Mouse (Mus musculus): ENCODE results near the gene Mt2. TPM values are rescaled to one million over a fixed set of nuclear protein-coding genes. Genes with fewer than 3 reads are reported as not detected.

Mt2 gene
- polyA plus RNA-seq, 2 experiments = 1,576 to 2,197 TPM

- DNase-seq (ENCODE audit: low read depth in 3 of 3, low spot score in 3 of 3) (no peak), ATAC-seq (ENCODE audit: insufficient read depth) (no peak)
- Histone ChIP-seq H3K27ac (no peak overlapping the region), H3K4me1 (replicated peaks; ENCODE audit: control insufficient read depth in 2 of 2, insufficient read depth in 2 of 2, low read length in 1 of 2) (no peaks in the 10 kb centered on the region), H3K4me3 (ENCODE audit: insufficient read depth in 1 of 2, low read depth in 2 of 2, low read length in 2 of 2) (no peak overlapping the region), H3K36me3 (replicated peaks; ENCODE audit: control insufficient read depth, insufficient read depth, low read depth) (no peaks in the 10 kb centered on the region), H3K4me2 (ENCODE audit: low read depth) (no peak overlapping the region), H3K27me3 (ENCODE audit: control insufficient read depth, insufficient read depth, low read length) (no peaks in the 10 kb centered on the region), H3K9me3 (ENCODE audit: control insufficient read depth, low read length) (no peaks in the 10 kb centered on the region), H3K9ac (replicated peaks) (no peak overlapping the region)
- 77% methylated on average over 8 of the region's 8 CpGs for WGBS (ENCODE audit: insufficient replicate concordance)
- TF ChIP-seq EP300 (IDR thresholded peaks at IDR 0.05; ENCODE audit: low read depth) (no peak), CTCF (IDR thresholded peaks at IDR 0.05; ENCODE audit: low read depth) (no peak)
Measured at GRCm38 (mm10) chr8:94206256-94206655, 33.8 kb downstream of the Mt2 start.

GRCm38 (mm10) chr8:94207491-94207890 is 35.0 kb downstream of the Mt2 start:
- Histone ChIP-seq H3K4me1 (replicated peaks; ENCODE audit: control insufficient read depth in 2 of 2, insufficient read depth in 2 of 2, low read length in 1 of 2) (no peaks in the 10 kb centered on the region), H3K4me2 (ENCODE audit: low read depth) (no peak overlapping the region), H3K36me3 (replicated peaks; ENCODE audit: control insufficient read depth, insufficient read depth, low read depth) (no peaks in the 10 kb centered on the region), H3K9ac (replicated peaks) (no peak overlapping the region), H3K27me3 (ENCODE audit: control insufficient read depth, insufficient read depth, low read length) (no peaks in the 10 kb centered on the region), H3K4me3 (ENCODE audit: insufficient read depth in 1 of 2, low read depth in 2 of 2, low read length in 2 of 2) (no peak overlapping the region), H3K27ac (no peak overlapping the region), H3K9me3 (ENCODE audit: control insufficient read depth, low read length) (no peaks in the 10 kb centered on the region)
- DNase-seq (ENCODE audit: low read depth in 3 of 3, low spot score in 3 of 3) (no peak), ATAC-seq (ENCODE audit: insufficient read depth) (no peak)
- TF ChIP-seq CTCF (IDR thresholded peaks at IDR 0.05; ENCODE audit: low read depth) = no peak
- no peak for TF ChIP-seq EP300 (IDR thresholded peaks at IDR 0.05; ENCODE audit: low read depth)
- WGBS (ENCODE audit: insufficient replicate concordance) = 39% methylated on average over 2 of the region's 2 CpGs

GRCm38 (mm10) chr8:94209639-94210038 is 37.2 kb downstream of the Mt2 start:
- WGBS (ENCODE audit: insufficient replicate concordance) = 68% methylated on average over 6 of the region's 6 CpGs
- Histone ChIP-seq H3K9me3 (ENCODE audit: control insufficient read depth, low read length) (no peaks in the 10 kb centered on the region), H3K4me3 (ENCODE audit: insufficient read depth in 1 of 2, low read depth in 2 of 2, low read length in 2 of 2) (no peak overlapping the region), H3K9ac (replicated peaks) (no peak overlapping the region), H3K27ac (no peak overlapping the region), H3K36me3 (replicated peaks; ENCODE audit: control insufficient read depth, insufficient read depth, low read depth) (no peaks in the 10 kb centered on the region), H3K4me1 (replicated peaks; ENCODE audit: control insufficient read depth in 2 of 2, insufficient read depth in 2 of 2, low read length in 1 of 2) (peaks cover 3 to 5% of the 10 kb centered on the region in 2 experiments), H3K4me2 (ENCODE audit: low read depth) (no peak overlapping the region), H3K27me3 (ENCODE audit: control insufficient read depth, insufficient read depth, low read length) (no peaks in the 10 kb centered on the region)
- TF ChIP-seq CTCF (IDR thresholded peaks at IDR 0.05; ENCODE audit: low read depth) (no peak), EP300 (IDR thresholded peaks at IDR 0.05; ENCODE audit: low read depth) (no peak)
- ATAC-seq (ENCODE audit: insufficient read depth) = no peak
- no peak for DNase-seq (ENCODE audit: low read depth in 3 of 3, low spot score in 3 of 3)

- H3K27me3 ChIP-seq (ENCODE audit: control insufficient read depth, insufficient read depth, low read length) = no peaks in the 10 kb centered on the region
- H3K4me3 ChIP-seq (ENCODE audit: insufficient read depth in 1 of 2, low read depth in 2 of 2, low read length in 2 of 2) = no peak overlapping the region
- TF ChIP-seq EP300 (IDR thresholded peaks at IDR 0.05; ENCODE audit: low read depth) (no peak), CTCF (IDR thresholded peaks at IDR 0.05; ENCODE audit: low read depth) (no peak)
- no peak overlapping the region for H3K4me2 ChIP-seq (ENCODE audit: low read depth)
- no peaks in the 10 kb centered on the region for H3K9me3 ChIP-seq (ENCODE audit: control insufficient read depth, low read length)
- H3K4me1 ChIP-seq (replicated peaks; ENCODE audit: control insufficient read depth in 2 of 2, insufficient read depth in 2 of 2, low read length in 1 of 2) = peaks cover 5 to 7% of the 10 kb centered on the region in 2 experiments
- no peak overlapping the region for H3K27ac ChIP-seq
- WGBS (ENCODE audit: insufficient replicate concordance) = 49% methylated on average over 3 of the region's 3 CpGs
- H3K9ac ChIP-seq (replicated peaks) = no peak overlapping the region
- DNase-seq (ENCODE audit: low read depth in 3 of 3, low spot score in 3 of 3) (no peak), ATAC-seq (ENCODE audit: insufficient read depth) (no peak)
- H3K36me3 ChIP-seq (replicated peaks; ENCODE audit: control insufficient read depth, insufficient read depth, low read depth) = no peaks in the 10 kb centered on the region
Measured at GRCm38 (mm10) chr8:94210225-94210624, 37.8 kb downstream of the Mt2 start.

GRCm38 (mm10) chr8:94213819-94214218 is 41.4 kb downstream of the Mt2 start:
- no peak for DNase-seq (ENCODE audit: low read depth in 3 of 3, low spot score in 3 of 3)
- Histone ChIP-seq H3K27ac (peak overlapping the region; percentile 9; the same call in 1 of the 2 replicates), H3K9ac (replicated peaks) (peak overlapping the region; percentile 32; the same call in 1 of the 2 replicates), H3K4me1 (replicated peaks; ENCODE audit: control insufficient read depth in 2 of 2, insufficient read depth in 2 of 2, low read length in 1 of 2) (peaks cover 13 to 15% of the 10 kb centered on the region in 2 experiments), H3K36me3 (replicated peaks; ENCODE audit: control insufficient read depth, insufficient read depth, low read depth) (no peaks in the 10 kb centered on the region), H3K27me3 (ENCODE audit: control insufficient read depth, insufficient read depth, low read length) (no peaks in the 10 kb centered on the region), H3K4me3 (ENCODE audit: insufficient read depth in 1 of 2, low read depth in 2 of 2, low read length in 2 of 2) (peak overlapping the region; percentile 57 to 70), H3K4me2 (ENCODE audit: low read depth) (peak overlapping the region; percentile 90), H3K9me3 (ENCODE audit: control insufficient read depth, low read length) (no peaks in the 10 kb centered on the region)
- no peak for ATAC-seq (ENCODE audit: insufficient read depth)
- WGBS (ENCODE audit: insufficient replicate concordance) = 45% methylated on average over 6 of the region's 6 CpGs
- no peak for TF ChIP-seq CTCF (IDR thresholded peaks at IDR 0.05; ENCODE audit: low read depth)
- no peak for TF ChIP-seq EP300 (IDR thresholded peaks at IDR 0.05; ENCODE audit: low read depth)
